Mouse (Mus musculus) hindbrain, embryonic 10.5 days (tissue): ENCODE results near the gene Anks1b. TPM values are rescaled to one million over a fixed set of nuclear protein-coding genes. Genes with fewer than 3 reads are reported as not detected.

ENCODE experiments used
- DNase-seq: peaks from one replicate; pipeline ENCODE4 v3.0.0-alpha.2; 2017; ENCODE audit warnings: low spot score
- H3K27ac ChIP-seq: fragments of 300-500 bp; sonication (generic); 2 replicates; pipeline ENCODE4 v1.5.1; 2016; ENCODE audit warnings: mild to moderate bottlenecking, moderate library complexity
- H3K27me3 ChIP-seq: fragments of 300-500 bp; sonication (generic); 2 replicates; pipeline ENCODE4 v1.6.1; 2016; ENCODE audit warnings: mild to moderate bottlenecking; ENCODE audit not compliant: poor library complexity, insufficient read depth, severe bottlenecking
- H3K36me3 ChIP-seq: fragments of 300-500 bp; sonication (generic); 2 replicates; pipeline ENCODE4 v1.6.1; 2016; ENCODE audit warnings: mild to moderate bottlenecking, moderate library complexity
- H3K4me1 ChIP-seq: fragments of 300-500 bp; sonication (generic); replicated peaks from 2 replicates; pipeline ENCODE4 v1.6.1; 2016; ENCODE audit warnings: mild to moderate bottlenecking
- H3K4me3 ChIP-seq: fragments of 300-500 bp; sonication (generic); 2 replicates; pipeline ENCODE4 v1.5.1; 2016; ENCODE audit warnings: mild to moderate bottlenecking, moderate library complexity
- H3K9me3 ChIP-seq: fragments of 300-500 bp; sonication (generic); 2 replicates; pipeline ENCODE4 v1.6.1; 2016; ENCODE audit warnings: mild to moderate bottlenecking, moderate library complexity
- WGBS: fragments of 180-500 bp; shearing (Covaris S2); methylation state at CpG from one replicate; pipeline ENCODE4 v1.1.7; 2016; 5-methylcytosine and 5-hydroxymethylcytosine counted together
- polyA plus RNA-seq: library from polyadenylated mRNA; unstranded; fragments of >200 nt; fragmentation: Nextera tagmentation; extraction: Ambion mirVana; gene quantifications from 2 replicates; pipeline ENCODE4 v1.2.1, GENCODE M21; 2016

Gene Anks1b
- polyA plus RNA-seq, 1 experiment from 2014 or later: 4.1 TPM

DNA sequence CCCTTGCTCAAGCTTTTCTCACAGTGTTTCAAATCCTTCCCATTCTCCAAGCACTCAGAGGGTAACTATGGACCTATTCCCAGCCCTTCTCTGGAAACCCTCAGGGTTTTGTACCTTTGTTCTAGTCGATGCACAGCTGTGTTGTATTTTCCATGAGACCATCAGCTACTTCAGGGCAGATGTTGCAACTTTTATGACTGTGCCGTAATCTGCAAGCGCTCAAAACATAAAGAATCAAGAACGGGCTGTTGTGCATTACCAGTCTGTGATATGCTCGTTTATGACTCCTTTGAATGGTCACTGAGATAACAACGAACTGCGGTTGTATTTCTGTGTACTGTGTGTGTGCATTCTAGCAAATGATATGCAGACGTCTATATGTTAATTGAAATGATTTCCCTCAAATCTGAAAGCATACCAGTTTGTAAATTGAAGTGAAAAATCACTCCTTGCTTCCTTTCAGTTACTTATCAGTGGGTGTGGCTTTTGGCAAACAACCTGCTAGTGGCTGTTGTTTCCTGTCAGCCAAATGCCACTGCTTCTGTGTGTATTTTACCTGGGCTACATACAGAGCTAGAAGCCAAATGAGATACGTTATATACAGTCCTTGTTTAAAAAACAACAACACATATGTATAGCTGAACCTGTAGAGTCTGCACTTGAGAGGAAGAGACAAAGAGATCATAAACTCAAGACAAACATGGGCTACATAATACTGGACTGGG is 966.5 kb downstream of the Anks1b start:
- Histone ChIP-seq H3K4me1 (no peaks in the 10 kb centered on the region), H3K27ac (no peak overlapping the region), H3K9me3 (peaks cover 7% of the 10 kb centered on the region), H3K27me3 (no peaks in the 10 kb centered on the region), H3K4me3 (no peak overlapping the region), H3K36me3 (no peaks in the 10 kb centered on the region)
- no peak for DNase-seq
- 92% methylated on average over 9 of the region's 9 CpGs for WGBS

DNA sequence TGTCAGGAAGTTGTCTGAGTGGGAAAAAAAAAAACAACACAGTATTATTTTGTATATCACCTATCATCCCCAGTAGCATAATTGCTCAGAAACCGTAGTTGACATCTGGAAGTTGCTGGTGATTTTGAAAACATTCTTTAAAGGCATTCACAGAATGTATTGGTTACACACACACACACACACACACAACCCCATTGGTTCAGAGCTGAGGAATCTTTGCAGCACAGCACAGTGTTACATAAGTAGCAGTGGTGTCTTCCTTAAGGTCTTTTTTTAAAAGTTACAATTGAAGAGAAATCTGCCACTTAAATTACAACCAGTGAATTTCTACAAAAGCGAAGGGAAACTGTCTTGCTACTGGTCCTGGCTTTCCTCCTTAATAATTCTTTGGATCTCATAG is 969.1 kb downstream of the Anks1b start:
- no peak overlapping the region for H3K4me3 ChIP-seq
- H3K9me3 ChIP-seq: peaks cover 7% of the 10 kb centered on the region
- H3K27ac ChIP-seq: no peak overlapping the region
- no peaks in the 10 kb centered on the region for H3K27me3 ChIP-seq
- WGBS: 89% methylated on average over 2 of the region's 2 CpGs
- DNase-seq: no peak
- no peaks in the 10 kb centered on the region for H3K36me3 ChIP-seq
- no peaks in the 10 kb centered on the region for H3K4me1 ChIP-seq

DNA sequence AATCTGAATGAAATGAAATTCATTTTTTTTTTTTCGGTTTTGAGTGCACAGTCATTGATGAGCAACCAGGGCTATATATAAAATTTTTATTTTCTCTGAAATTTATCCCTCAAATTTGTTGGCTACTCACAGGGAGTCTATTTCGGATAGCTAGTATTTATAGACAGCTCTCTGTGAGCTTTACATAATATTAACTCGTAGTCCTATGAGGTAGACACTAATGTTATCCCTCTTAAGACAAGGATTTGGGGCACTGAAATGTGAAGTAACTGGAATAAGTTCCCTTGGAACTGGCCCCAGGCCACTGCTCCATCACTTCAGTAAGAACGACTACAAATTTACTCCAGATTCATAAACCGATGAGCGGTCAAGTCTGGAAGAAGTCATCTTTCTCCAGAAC is 977.8 kb downstream of the Anks1b start:
- Histone ChIP-seq H3K27ac (no peak overlapping the region), H3K4me1 (no peaks in the 10 kb centered on the region), H3K36me3 (no peaks in the 10 kb centered on the region), H3K27me3 (no peaks in the 10 kb centered on the region), H3K4me3 (no peak overlapping the region), H3K9me3 (no peaks in the 10 kb centered on the region)
- DNase-seq: no peak
- WGBS: 93% methylated on average over 6 of the region's 6 CpGs

DNA sequence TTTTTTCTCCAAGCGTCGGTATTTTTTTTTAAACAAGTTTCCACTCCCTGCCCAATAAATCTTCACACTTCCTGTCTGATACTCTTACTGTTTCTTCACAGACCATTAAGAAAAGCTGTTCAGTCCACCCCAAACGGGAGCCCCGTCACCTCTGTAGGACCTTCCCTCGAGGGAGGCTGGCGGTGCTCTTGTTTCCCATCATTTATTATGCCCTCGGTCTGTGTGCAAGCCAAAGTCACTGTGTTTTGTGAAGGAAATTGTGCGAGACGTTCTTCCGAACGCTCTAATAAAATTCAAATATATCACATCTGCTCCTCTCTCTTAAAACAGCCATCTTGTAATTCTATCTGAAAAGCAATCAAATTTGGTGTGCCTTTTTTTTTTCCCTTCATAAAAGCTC is 978.7 kb downstream of the Anks1b start:
- Histone ChIP-seq H3K4me3 (no peak overlapping the region), H3K36me3 (no peaks in the 10 kb centered on the region), H3K4me1 (no peaks in the 10 kb centered on the region), H3K9me3 (no peaks in the 10 kb centered on the region), H3K27ac (no peak overlapping the region), H3K27me3 (no peaks in the 10 kb centered on the region)
- DNase-seq: no peak
- WGBS: 85% methylated on average over 11 of the region's 11 CpGs

- Histone ChIP-seq H3K9me3 (no peaks in the 10 kb centered on the region), H3K4me1 (no peaks in the 10 kb centered on the region), H3K36me3 (no peaks in the 10 kb centered on the region), H3K4me3 (no peak overlapping the region), H3K27ac (no peak overlapping the region), H3K27me3 (no peaks in the 10 kb centered on the region)
- no peak for DNase-seq
- 91% methylated on average over 7 of the region's 7 CpGs for WGBS
Observed at GRCm38 (mm10) chr10:90852432-90852831, 979.1 kb downstream of the Anks1b start.

DNA sequence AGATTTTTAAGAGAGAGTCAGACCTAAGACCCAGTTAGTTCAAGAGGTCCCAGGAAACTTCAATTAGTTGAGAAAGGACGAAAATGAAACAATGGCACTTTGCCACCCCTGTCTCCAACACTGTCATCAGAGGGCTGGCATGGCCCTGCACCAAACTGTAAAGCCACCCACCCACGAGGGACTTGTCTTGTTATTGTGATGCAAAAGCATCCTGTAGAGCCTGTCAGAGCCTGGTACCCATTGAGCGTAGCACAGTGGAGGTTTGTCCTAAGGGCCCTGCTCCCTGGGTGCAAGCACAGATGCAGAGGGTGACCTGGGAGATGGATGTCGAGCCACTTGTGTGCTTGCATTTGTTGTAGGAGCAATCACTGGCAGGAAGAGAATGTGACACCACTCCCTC is 983.4 kb downstream of the Anks1b start:
- no peaks in the 10 kb centered on the region for H3K9me3 ChIP-seq
- no peaks in the 10 kb centered on the region for H3K27me3 ChIP-seq
- H3K36me3 ChIP-seq: no peaks in the 10 kb centered on the region
- DNase-seq: no peak
- no peak overlapping the region for H3K4me3 ChIP-seq
- H3K27ac ChIP-seq: no peak overlapping the region
- 35% methylated on average over 4 of the region's 4 CpGs for WGBS
- H3K4me1 ChIP-seq: no peaks in the 10 kb centered on the region

GRCm38 (mm10) chr10:90859665-90860523 is 986.6 kb downstream of the Anks1b start:
- no peak overlapping the region for H3K27ac ChIP-seq
- no peak for DNase-seq
- no peaks in the 10 kb centered on the region for H3K36me3 ChIP-seq
- H3K4me3 ChIP-seq: no peak overlapping the region
- peaks cover 8% of the 10 kb centered on the region for H3K4me1 ChIP-seq
- 88% methylated on average over 19 of the region's 19 CpGs for WGBS
- no peaks in the 10 kb centered on the region for H3K9me3 ChIP-seq
- no peaks in the 10 kb centered on the region for H3K27me3 ChIP-seq

GRCm38 (mm10) chr10:90863881-90864598 is 990.7 kb downstream of the Anks1b start:
- peaks cover 8% of the 10 kb centered on the region for H3K4me1 ChIP-seq
- H3K27me3 ChIP-seq: peaks cover 8% of the 10 kb centered on the region; the same call in 1 of the 2 replicates
- H3K9me3 ChIP-seq: no peaks in the 10 kb centered on the region
- WGBS: 12% methylated on average over 10 of the region's 10 CpGs
- H3K27ac ChIP-seq: no peak overlapping the region
- peak; percentile 31 for DNase-seq
- no peak overlapping the region for H3K4me3 ChIP-seq
- no peaks in the 10 kb centered on the region for H3K36me3 ChIP-seq

GRCm38 (mm10) chr10:90864599-90864889 is 991.2 kb downstream of the Anks1b start:
- Histone ChIP-seq H3K27me3 (peaks cover 8% of the 10 kb centered on the region; the same call in 1 of the 2 replicates), H3K27ac (no peak overlapping the region), H3K4me3 (no peak overlapping the region), H3K9me3 (no peaks in the 10 kb centered on the region), H3K36me3 (no peaks in the 10 kb centered on the region), H3K4me1 (peaks cover 8% of the 10 kb centered on the region)
- 32% methylated on average over 3 of the region's 3 CpGs for WGBS
- no peak for DNase-seq

DNA sequence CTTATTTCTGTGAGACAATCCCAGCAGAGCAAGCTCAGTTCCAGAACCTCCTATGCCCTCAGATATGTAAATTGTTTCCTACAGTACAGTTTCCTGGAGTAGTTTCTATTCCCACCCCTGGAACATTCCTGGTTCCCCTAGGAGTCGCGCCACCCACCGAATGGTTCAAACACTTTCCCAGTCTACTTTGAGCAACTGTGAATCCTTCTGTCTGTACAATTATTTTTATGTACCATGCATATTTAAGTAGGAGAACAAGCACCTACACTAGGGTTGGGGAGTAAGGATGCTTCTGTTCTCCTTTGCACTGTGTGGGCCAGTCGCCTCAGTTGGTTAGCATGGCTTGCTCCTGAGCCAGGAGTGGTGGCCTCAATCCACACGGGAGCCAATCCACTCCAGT is 999.9 kb downstream of the Anks1b start:
- no peaks in the 10 kb centered on the region for H3K4me1 ChIP-seq
- H3K36me3 ChIP-seq: no peaks in the 10 kb centered on the region
- H3K9me3 ChIP-seq: no peaks in the 10 kb centered on the region
- no peak overlapping the region for H3K4me3 ChIP-seq
- no peak overlapping the region for H3K27ac ChIP-seq
- no peaks in the 10 kb centered on the region for H3K27me3 ChIP-seq
- 91% methylated on average over 5 of the region's 5 CpGs for WGBS
- no peak for DNase-seq

GRCm38 (mm10) chr10:90874166-90874565 is 1000.9 kb downstream of the Anks1b start:
- 80% methylated on average over 3 of the region's 3 CpGs for WGBS
- H3K4me3 ChIP-seq: no peak overlapping the region
- H3K4me1 ChIP-seq: no peaks in the 10 kb centered on the region
- DNase-seq: no peak
- H3K36me3 ChIP-seq: no peaks in the 10 kb centered on the region
- no peaks in the 10 kb centered on the region for H3K27me3 ChIP-seq
- no peak overlapping the region for H3K27ac ChIP-seq
- no peaks in the 10 kb centered on the region for H3K9me3 ChIP-seq

DNA sequence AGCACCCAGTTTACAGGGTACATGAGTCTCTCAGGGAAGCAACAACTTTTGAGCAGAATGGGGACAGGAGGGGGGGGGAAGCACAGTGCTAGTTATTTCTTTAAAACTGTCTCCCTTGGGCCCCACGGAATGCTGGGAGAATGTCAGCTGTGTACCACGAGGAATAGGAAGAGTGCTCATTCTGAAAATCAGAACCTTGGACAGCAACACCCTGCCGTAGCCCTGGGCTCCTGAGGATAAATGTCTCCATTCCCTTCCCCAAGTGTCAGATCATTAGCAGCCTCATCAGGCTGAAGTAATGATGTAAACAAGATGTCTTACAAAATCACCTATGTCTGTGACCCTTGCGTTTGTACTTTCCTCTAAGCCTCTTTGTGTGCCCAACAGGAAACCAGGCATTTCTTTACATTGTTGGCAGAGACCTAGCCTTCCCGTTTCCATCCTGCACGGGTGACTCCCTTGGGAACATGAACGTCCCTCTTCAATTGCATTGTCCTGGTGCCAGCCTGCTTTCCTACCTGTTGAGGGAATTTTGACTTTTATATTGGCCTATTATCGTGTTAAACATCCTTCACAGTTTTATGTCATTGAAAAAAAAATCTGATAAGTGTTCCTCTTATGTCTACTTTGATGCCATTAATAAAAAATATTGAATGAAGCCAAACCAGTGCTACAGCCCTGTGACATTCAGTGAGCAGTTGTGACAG is 1007.7 kb downstream of the Anks1b start:
- Histone ChIP-seq H3K9me3 (no peaks in the 10 kb centered on the region), H3K27ac (no peak overlapping the region), H3K4me1 (no peaks in the 10 kb centered on the region), H3K36me3 (no peaks in the 10 kb centered on the region), H3K27me3 (no peaks in the 10 kb centered on the region), H3K4me3 (no peak overlapping the region)
- DNase-seq: peak; percentile 15
- WGBS: 42% methylated on average over 8 of the region's 8 CpGs
